ENCODE assay signal across 9 mouse cellular contexts in genomic region chr3:108885686-108886530, GRCm38 (mm10). TPM values are rescaled to one million over a fixed set of nuclear protein-coding genes. Genes with fewer than 3 reads are reported as not detected.
A peak's percentile ranks its signal among the peaks of the same experiment; 100 is the strongest.
DNase-seq lines count a peak whose midpoint lies in the region; ATAC-seq lines count a peak whose summit lies in the region.
"Had no signal": no experiment of that assay in that cellular context is flagged by ENCODE, and none has a peak within 500 bp of the region (broad histone marks: within the 10 kb centered on the region; RNA-seq: fewer than 3 reads in every experiment).

No protein-coding gene starts in this region.

- H3K9ac ChIP-seq in hindbrain, embryonic 14.5 days: no peak overlapping the region
- no peak overlapping the region for H3K9ac ChIP-seq in forebrain, embryonic 13.5 days

- no peak overlapping the region for H3K4me3 ChIP-seq in hindbrain, embryonic 14.5 days (replicated peaks; ENCODE audit: low read length)
- no peak overlapping the region for H3K4me3 ChIP-seq in forebrain, embryonic 13.5 days

- peak; percentile 81 for DNase-seq in 416B (ENCODE audit: low read depth)
- peak; percentile 27 for DNase-seq in embryo, embryonic 11.5 days (ENCODE audit: low read depth, low spot score)
- no peak for DNase-seq in hindbrain, embryonic 14.5 days (ENCODE audit: low spot score)
- peak; percentile 55 for DNase-seq in mesoderm, embryonic 11.5 days (ENCODE audit: low read depth, low spot score)
- no peak for DNase-seq in right cerebral cortex, postnatal 25 days
- no peak for DNase-seq in urinary bladder, adult 18-20 months (ENCODE audit: low spot score in 2 of 2)
- no peak for DNase-seq in cerebellum, postnatal 25 days

- no peak overlapping the region for H3K4me2 ChIP-seq in hindbrain, embryonic 14.5 days (replicated peaks)
- H3K4me2 ChIP-seq in forebrain, embryonic 13.5 days: no peak overlapping the region

- H3K9me3 ChIP-seq in hindbrain, embryonic 14.5 days (ENCODE audit: control insufficient read depth, low read length): no peaks in the 10 kb centered on the region
- H3K9me3 ChIP-seq in forebrain, embryonic 13.5 days (replicated peaks): no peaks in the 10 kb centered on the region

- H3K4me1 ChIP-seq in hindbrain, embryonic 14.5 days (replicated peaks; ENCODE audit: control insufficient read depth, insufficient read depth, low read length): peaks cover 4% of the 10 kb centered on the region; the same call in 1 of the 2 replicates
- H3K4me1 ChIP-seq in forebrain, embryonic 13.5 days: peaks cover 5% of the 10 kb centered on the region; the same call in 1 of the 2 replicates

- ATAC-seq in hindbrain, embryonic 14.5 days (ENCODE audit: low FRiP score): peak; percentile 43; the same call in 1 of the 2 replicates
- no peak for ATAC-seq in forebrain, embryonic 13.5 days

- no peaks in the 10 kb centered on the region for H3K27me3 ChIP-seq in hindbrain, embryonic 14.5 days (ENCODE audit: control insufficient read depth, insufficient read depth, low read length)
- H3K27me3 ChIP-seq in forebrain, embryonic 13.5 days: no peaks in the 10 kb centered on the region

- WGBS in hindbrain, embryonic 14.5 days: 38% methylated on average over 9 of the region's 9 CpGs
- 62% methylated on average over 9 of the region's 9 CpGs for WGBS in forebrain, embryonic 13.5 days

- H3K27ac ChIP-seq in hindbrain, embryonic 14.5 days: no peak overlapping the region
- no peak overlapping the region for H3K27ac ChIP-seq in forebrain, embryonic 13.5 days
- H3K27ac ChIP-seq: kidney, postnatal 0 days had no signal

- H3K36me3 ChIP-seq in hindbrain, embryonic 14.5 days (replicated peaks; ENCODE audit: control insufficient read depth, insufficient read depth): no peaks in the 10 kb centered on the region
- H3K36me3 ChIP-seq in forebrain, embryonic 13.5 days (ENCODE audit: poor library complexity, severe bottlenecking): no peaks in the 10 kb centered on the region

RNA-seq across cellular contexts. Expression of gene Fndc7, which starts 3.9 kb away (rescaled TPM):
- not detected in 2 replicates for polyA plus RNA-seq in hindbrain, embryonic 14.5 days (2014; fragmentation: Nextera tagmentation; extraction: Ambion mirVana)
- not detected in 2 replicates for polyA plus RNA-seq in forebrain, embryonic 13.5 days (2015; fragmentation: Nextera tagmentation; extraction: Ambion mirVana)
- polyA plus RNA-seq: kidney, postnatal 0 days had no signal

RNA-seq across cellular contexts. Expression of gene Prpf38b, which starts 25.6 kb away (rescaled TPM):
- 38.1 and 41.8 TPM in 2 replicates for polyA plus RNA-seq in hindbrain, embryonic 14.5 days (2014; fragmentation: Nextera tagmentation; extraction: Ambion mirVana)
- 74.3 and 74.9 TPM in 2 replicates for polyA plus RNA-seq in forebrain, embryonic 13.5 days (2015; fragmentation: Nextera tagmentation; extraction: Ambion mirVana)

RNA-seq across cellular contexts. Expression of gene Stxbp3, which starts 45.6 kb away (rescaled TPM):
- polyA plus RNA-seq in hindbrain, embryonic 14.5 days (2014; fragmentation: Nextera tagmentation; extraction: Ambion mirVana): 14.5 and 17.9 TPM in 2 replicates
- polyA plus RNA-seq in forebrain, embryonic 13.5 days (2015; fragmentation: Nextera tagmentation; extraction: Ambion mirVana): 16.0 and 17.1 TPM in 2 replicates

RNA-seq across cellular contexts. Expression of gene Henmt1, which starts 53.8 kb away (rescaled TPM):
- polyA plus RNA-seq in hindbrain, embryonic 14.5 days (2014; fragmentation: Nextera tagmentation; extraction: Ambion mirVana): 2.4 and 3.3 TPM in 2 replicates
- polyA plus RNA-seq in forebrain, embryonic 13.5 days (2015; fragmentation: Nextera tagmentation; extraction: Ambion mirVana): 0.56 and 0.73 TPM in 2 replicates

RNA-seq across cellular contexts. Expression of gene Gm9857, which starts 54.3 kb away (rescaled TPM):
- not detected in 2 replicates for polyA plus RNA-seq in hindbrain, embryonic 14.5 days (2014; fragmentation: Nextera tagmentation; extraction: Ambion mirVana)
- not detected in 2 replicates for polyA plus RNA-seq in forebrain, embryonic 13.5 days (2015; fragmentation: Nextera tagmentation; extraction: Ambion mirVana)
- polyA plus RNA-seq: kidney, postnatal 0 days had no signal

Comparison
In these comparisons a context has a peak if more than half of its experiments do, and no peak if none do; other contexts are left out.
1. DNase-seq: peak in 416B (single experiment), embryo, embryonic 11.5 days (single experiment) and mesoderm, embryonic 11.5 days (single experiment); none in hindbrain, embryonic 14.5 days (single experiment), right cerebral cortex, postnatal 25 days (single experiment), urinary bladder, adult 18-20 months (0 of 2) and cerebellum, postnatal 25 days (0 of 2).